Mouse (Mus musculus) ZHBTc4 (cell line): ENCODE results near the gene 1810037I17Rik.

Experiments
- DNase-seq: peaks from one replicate; pipeline ENCODE4 v3.0.0-alpha.2; 2011; ENCODE audit warnings: low read depth, low spot score

1810037I17Rik gene

GRCm38 (mm10) chr3:122932466-122932865 is 8.5 kb downstream of the 1810037I17Rik start:
- no peak for DNase-seq

DNA sequence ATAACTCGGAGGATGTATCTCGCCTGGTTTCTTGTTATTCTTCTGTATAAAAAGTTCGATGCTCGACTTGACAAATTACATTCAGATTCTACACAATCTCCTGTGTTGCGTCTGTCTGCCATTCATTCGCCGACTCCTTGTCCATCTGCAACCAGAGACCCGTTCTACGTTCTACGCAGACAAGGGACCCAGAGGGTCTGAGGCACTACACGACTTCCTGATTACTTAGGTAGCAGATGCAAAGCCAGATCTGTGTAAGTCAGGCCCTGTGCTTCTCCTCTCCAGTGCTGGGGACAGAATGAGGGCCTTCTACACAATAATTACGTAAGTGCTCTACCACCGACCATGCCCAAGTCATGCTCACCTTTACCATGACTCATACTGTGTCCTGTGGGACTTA is 13.2 kb downstream of the 1810037I17Rik start:
- DNase-seq = peak; percentile 72

DNA sequence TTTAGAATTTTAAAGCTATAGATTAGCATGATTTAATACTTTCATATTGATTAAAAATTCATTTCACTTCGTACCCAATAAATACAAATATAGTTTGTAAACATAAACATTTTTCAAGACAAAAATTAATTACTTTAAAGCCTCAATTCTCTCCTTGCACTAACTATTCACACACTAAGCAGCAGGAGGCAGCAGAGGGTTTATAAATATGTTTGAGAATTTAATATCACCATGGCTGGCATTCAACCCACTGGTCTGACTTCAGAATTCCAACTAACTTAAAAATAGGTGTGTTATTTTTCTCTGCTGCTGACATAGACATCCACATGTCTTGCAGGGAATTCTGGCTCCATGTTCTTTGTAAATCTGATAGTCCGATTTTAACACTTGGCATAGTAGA is 15.2 kb downstream of the 1810037I17Rik start:
- DNase-seq = no peak

DNA sequence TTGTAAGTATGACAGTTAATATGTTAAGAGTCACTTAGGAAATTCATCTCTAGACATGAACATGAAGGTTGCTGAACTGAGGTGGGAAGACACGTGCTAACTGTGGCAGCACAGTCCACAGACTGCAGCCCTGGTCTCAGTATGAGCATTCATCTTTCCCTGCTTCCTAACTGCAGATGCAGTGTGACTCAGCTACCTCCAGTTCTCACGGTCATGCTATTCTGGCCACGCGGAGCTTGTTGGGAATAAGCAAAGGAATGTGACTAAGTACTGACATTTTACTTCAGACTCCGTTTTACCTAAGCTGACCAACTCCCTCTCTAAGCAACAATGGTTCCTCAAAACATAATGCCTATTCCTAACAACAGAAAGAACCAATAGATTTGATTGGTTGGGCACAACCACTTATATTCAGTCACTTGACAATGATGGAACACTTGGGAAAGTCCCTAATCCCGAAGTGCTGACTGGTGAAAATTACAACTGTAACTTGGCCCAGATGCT is 19.4 kb downstream of the 1810037I17Rik start:
- no peak for DNase-seq

DNA sequence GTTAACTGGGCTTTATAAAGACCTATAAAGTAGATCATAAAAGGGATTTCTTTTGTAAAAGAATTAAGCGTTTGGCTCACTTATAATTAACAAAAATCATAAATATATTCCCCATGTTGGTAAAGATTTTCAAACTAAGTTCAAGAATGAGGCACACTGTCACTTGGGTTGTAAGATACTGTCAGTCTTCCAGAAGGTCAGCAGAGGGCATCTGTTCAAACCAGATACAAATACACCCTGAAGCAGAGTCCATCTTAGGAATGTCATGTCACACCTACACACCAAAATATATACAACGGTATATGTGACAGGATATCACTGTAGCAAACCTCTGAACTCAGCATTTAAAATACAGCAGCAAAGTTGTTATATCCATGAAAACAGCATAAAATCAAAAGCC is 26.1 kb downstream of the 1810037I17Rik start:
- no peak for DNase-seq

DNA sequence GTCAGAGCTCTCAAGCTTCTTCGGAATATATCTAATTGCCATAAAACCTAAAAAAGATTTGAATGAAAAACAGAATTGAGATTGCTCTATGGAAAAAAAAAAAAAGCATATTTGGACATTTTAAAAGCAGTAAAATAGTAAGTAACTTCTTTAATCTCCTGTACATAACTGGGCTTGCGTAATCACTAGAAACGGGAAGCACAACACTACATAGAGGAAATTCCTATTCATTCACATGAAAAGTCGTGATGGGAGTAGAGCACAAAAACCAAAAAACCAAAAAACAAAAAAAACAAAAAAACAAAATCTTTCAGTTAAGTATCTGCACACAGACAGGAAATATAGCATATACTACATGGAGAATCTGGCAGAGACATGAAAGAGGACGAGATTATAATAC is 40.3 kb downstream of the 1810037I17Rik start:
- no peak for DNase-seq

GRCm38 (mm10) chr3:122968391-122968790 is 44.4 kb downstream of the 1810037I17Rik start:
- DNase-seq = no peak

- DNase-seq = no peak
These were observed 48.3 kb downstream of the 1810037I17Rik start for GRCm38 (mm10) chr3:122972126-122972822.

DNA sequence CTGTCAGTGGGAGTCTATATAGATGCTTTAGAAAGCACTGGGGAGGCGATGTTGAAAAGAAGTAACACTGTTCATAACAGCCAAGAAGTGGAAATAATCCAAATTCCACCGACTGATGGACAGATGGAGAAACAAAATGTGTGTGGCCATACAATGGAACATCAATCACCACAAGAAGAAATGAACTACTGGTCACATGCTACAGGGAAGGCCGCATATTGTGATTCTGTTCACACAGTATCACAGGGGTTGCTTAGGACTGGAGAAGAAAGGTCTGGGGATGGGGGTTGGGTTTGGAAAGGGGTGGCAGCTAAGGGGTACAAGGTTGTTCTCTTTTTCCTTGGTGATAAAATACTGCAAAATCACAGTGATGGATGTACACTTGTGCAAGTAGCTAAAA is 50.8 kb downstream of the 1810037I17Rik start:
- no peak for DNase-seq

DNA sequence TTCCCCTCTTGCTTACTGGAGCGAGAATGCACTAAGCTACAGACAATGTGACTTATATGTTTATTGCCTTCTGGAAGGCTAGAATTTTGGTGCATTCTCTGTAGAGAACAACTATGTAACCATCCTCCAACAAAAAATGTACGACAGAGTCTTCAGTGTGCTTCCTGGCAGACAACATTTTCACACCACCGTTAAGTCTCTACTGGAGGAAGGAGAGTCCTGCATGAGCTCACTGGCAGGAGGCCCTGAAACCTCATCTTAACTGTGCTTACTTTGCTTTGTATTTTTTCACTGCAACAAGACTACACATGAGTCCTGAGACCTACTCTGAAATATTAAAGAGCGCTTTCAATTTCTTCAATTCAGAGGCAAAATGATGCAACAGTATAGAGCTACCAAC is 51.4 kb downstream of the 1810037I17Rik start:
- DNase-seq = no peak
